Mouse (Mus musculus) G1E (cell line): ENCODE results near the gene Plpp7.

ENCODE experiments used
- CTCF ChIP-seq: IDR thresholded peaks from 2 replicates; pipeline ENCODE4 v1.5.1; 2012; ENCODE audit warnings: low read depth, low read length, inconsistent platforms, mixed read lengths
- GATA1 ChIP-seq: IDR thresholded peaks from 2 replicates; pipeline ENCODE4 v1.6.1; 2012; ENCODE audit warnings: borderline replicate concordance, low read length, inconsistent platforms, mixed read lengths
- POLR2AphosphoS5 ChIP-seq: IDR thresholded peaks from 2 replicates; pipeline ENCODE4 v1.6.1; 2012; ENCODE audit warnings: low read depth, low read length, inconsistent platforms; ENCODE audit not compliant: insufficient replicate concordance
- TAL1 ChIP-seq: conservative IDR thresholded peaks from 2 replicates; pipeline ENCODE4 v1.6.1; 2012; ENCODE audit warnings: low read depth, low read length, inconsistent platforms, mixed read lengths

DNA sequence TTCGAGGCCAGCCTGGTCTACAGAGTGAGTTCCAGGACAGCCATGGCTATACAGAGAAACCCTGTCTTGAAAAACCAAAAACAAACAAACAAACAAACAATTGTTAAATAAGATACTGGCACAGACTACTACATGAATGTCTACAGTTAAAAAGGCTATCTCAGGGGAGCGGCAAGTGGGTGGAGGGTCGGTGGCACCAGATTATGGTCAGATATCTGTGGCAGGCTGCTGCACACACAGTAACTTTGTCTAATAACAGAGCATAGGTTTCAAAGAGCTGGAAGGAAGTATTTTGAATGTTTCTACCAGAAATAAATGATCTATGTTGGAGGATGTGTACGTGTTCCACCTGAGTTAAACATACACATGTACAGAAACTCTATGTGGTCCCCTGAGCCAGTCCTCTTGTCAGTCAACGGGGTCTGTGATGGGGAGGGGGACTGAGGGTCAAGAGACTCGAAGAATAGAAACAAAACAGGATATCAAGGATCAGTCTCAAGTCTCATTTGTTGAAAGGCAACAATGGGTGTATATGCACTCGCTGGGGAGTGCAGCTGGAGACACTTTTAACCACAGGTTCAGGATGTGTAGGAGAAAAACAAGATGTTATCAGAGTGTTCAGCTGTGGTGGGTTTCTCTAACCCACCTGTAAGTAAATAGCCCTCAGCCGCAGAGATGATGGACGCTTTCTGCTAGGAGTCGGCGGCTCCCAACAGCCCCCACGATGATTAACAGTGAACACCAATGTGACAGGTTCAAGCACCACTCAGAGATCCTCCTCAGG lies 33.4 kb upstream of the Plpp7 start:
- TF ChIP-seq CTCF = no peak
- no peak for TF ChIP-seq GATA1
- TF ChIP-seq TAL1 = no peak
- TF ChIP-seq POLR2AphosphoS5 = no peak
